Mouse (Mus musculus) testis, adult 2 months (tissue): Measurements from ENCODE around the gene March1.

Source experiments
- CTCF ChIP-seq: fragments of 200-500 bp; IDR thresholded peaks from 2 replicates; pipeline ENCODE4 v1.5.1; 2012; ENCODE audit warnings: low read depth, mild to moderate bottlenecking, inconsistent platforms, low read length, moderate library complexity; ENCODE audit not compliant: control insufficient read depth, insufficient read depth, insufficient replicate concordance
- POLR2A ChIP-seq: fragments of 200-500 bp; IDR thresholded peaks from 2 replicates; pipeline ENCODE4 v1.6.1; 2012; ENCODE audit warnings: low read depth, mild to moderate bottlenecking, inconsistent platforms, low read length, moderate library complexity; ENCODE audit not compliant: control insufficient read depth

GRCm38 (mm10) chr8:66445351-66445750 lies 827.7 kb downstream of the March1 start:
- TF ChIP-seq POLR2A (no peak), CTCF (no peak)
